12 mouse cellular contexts compared by ENCODE assay signal in the genomic region with DNA sequence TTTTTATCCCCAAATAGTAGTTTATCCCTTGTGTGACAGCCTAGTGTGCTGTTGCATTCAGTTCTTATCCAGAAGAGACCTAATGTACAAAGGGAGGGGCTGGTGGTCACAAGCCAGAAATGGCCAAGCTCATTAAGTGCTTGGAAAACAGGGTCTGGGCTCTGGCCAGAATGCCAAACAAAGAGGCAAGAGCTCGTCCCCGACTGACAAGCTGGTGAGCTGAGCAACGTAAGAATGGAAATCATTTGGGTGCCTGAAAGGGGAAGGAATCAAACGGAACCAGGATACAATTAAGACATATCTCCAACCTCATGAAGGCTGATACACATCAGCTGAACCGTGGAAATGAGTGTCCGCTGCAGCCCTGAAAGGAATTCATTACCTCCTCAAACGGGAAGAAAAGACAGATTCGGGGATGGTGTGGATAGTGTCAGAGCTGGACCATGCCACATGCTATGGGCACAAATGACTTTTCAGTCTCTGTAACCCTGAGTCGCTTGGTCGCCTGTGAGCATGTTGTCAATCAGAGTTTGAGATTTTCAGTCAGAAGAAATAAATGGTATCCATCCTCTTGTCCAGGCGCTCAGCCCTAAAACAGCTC.
DNase-seq lines count a peak whose midpoint lies in the region; ATAC-seq and TF ChIP-seq lines count a peak whose summit lies in the region.
"Had no signal": no experiment of that assay in that cellular context is flagged by ENCODE, and none has a peak within 500 bp of the region (broad histone marks: within the 10 kb centered on the region; RNA-seq: fewer than 3 reads in every experiment).

No protein-coding gene starts in this region.

- H3K4me2 ChIP-seq in hindbrain, embryonic 11.5 days (replicated peaks; ENCODE audit: low read depth, low read length) = no peak overlapping the region
- no peak overlapping the region for H3K4me2 ChIP-seq in midbrain, embryonic 15.5 days
- H3K4me2 ChIP-seq: embryonic facial prominence, embryonic 15.5 days; heart, embryonic 15.5 days had no signal

- H3K27ac ChIP-seq in hindbrain, embryonic 11.5 days (ENCODE audit: low read depth, low read length) = no peak overlapping the region; the same call in 1 of the 2 replicates
- H3K27ac ChIP-seq in hindbrain, embryonic 10.5 days = no peak overlapping the region
- peak overlapping the region; percentile 43; the same call in 1 of the 2 replicates for H3K27ac ChIP-seq in midbrain, embryonic 15.5 days
- H3K27ac ChIP-seq: embryonic facial prominence, embryonic 15.5 days; heart, embryonic 15.5 days; stomach, postnatal 0 days had no signal

- no peaks in the 10 kb centered on the region for H3K4me1 ChIP-seq in hindbrain, embryonic 11.5 days (replicated peaks; ENCODE audit: control insufficient read depth, insufficient read depth, low read length)
- peaks cover 32% of the 10 kb centered on the region for H3K4me1 ChIP-seq in hindbrain, embryonic 10.5 days (replicated peaks)
- peaks cover 41% of the 10 kb centered on the region for H3K4me1 ChIP-seq in midbrain, embryonic 15.5 days
- H3K4me1 ChIP-seq: heart, embryonic 15.5 days had no signal

- no peak overlapping the region for H3K9ac ChIP-seq in hindbrain, embryonic 11.5 days (ENCODE audit: low read depth, low read length)
- H3K9ac ChIP-seq in midbrain, embryonic 15.5 days = no peak overlapping the region
- H3K9ac ChIP-seq: embryonic facial prominence, embryonic 15.5 days; heart, embryonic 15.5 days; liver, postnatal 0 days had no signal

- intact Hi-C loops in heart, postnatal 14 days (cut with DNase I) = no loop called here

- no peaks in the 10 kb centered on the region for H3K36me3 ChIP-seq in hindbrain, embryonic 11.5 days (ENCODE audit: control insufficient read depth, insufficient read depth, low read length)
- H3K36me3 ChIP-seq in hindbrain, embryonic 10.5 days = no peaks in the 10 kb centered on the region
- H3K36me3 ChIP-seq in midbrain, embryonic 15.5 days (replicated peaks) = no peaks in the 10 kb centered on the region
- H3K36me3 ChIP-seq: embryonic facial prominence, embryonic 15.5 days; heart, embryonic 15.5 days had no signal

- H3K4me3 ChIP-seq in hindbrain, embryonic 11.5 days (ENCODE audit: low read depth, low read length) = no peak overlapping the region
- no peak overlapping the region for H3K4me3 ChIP-seq in hindbrain, embryonic 10.5 days
- no peak overlapping the region for H3K4me3 ChIP-seq in midbrain, embryonic 15.5 days
- H3K4me3 ChIP-seq: embryonic facial prominence, embryonic 15.5 days; heart, embryonic 15.5 days had no signal

- H3K9me3 ChIP-seq in hindbrain, embryonic 11.5 days (ENCODE audit: control insufficient read depth, low read length) = no peaks in the 10 kb centered on the region
- H3K9me3 ChIP-seq in hindbrain, embryonic 10.5 days = 0 out of 2 replicates have a peak, but pooled peaks cover 1% of the 10 kb centered on the region
- H3K9me3 ChIP-seq in midbrain, embryonic 15.5 days = no peaks in the 10 kb centered on the region
- H3K9me3 ChIP-seq: embryonic facial prominence, embryonic 15.5 days; heart, embryonic 15.5 days had no signal

- WGBS in hindbrain, embryonic 11.5 days = 61% methylated on average over 11 of the region's 11 CpGs
- 47% methylated on average over 11 of the region's 11 CpGs for WGBS in hindbrain, embryonic 10.5 days
- 23% methylated on average over 11 of the region's 11 CpGs for WGBS in midbrain, embryonic 15.5 days

- TF ChIP-seq CTCF in brain, embryonic 14.5 days (IDR thresholded peaks at IDR 0.05; ENCODE audit: borderline replicate concordance, extremely low read depth, insufficient read depth, insufficient read length) = no peak

- H3K27me3 ChIP-seq in hindbrain, embryonic 11.5 days (ENCODE audit: control insufficient read depth, insufficient read depth, low read length) = no peaks in the 10 kb centered on the region
- no peaks in the 10 kb centered on the region for H3K27me3 ChIP-seq in hindbrain, embryonic 10.5 days (ENCODE audit: insufficient read depth, poor library complexity, severe bottlenecking)
- H3K27me3 ChIP-seq in midbrain, embryonic 15.5 days (replicated peaks) = no peaks in the 10 kb centered on the region
- H3K27me3 ChIP-seq: embryonic facial prominence, embryonic 15.5 days; heart, embryonic 15.5 days had no signal

- ATAC-seq in hindbrain, embryonic 11.5 days (ENCODE audit: low FRiP score) = peak; percentile 49; the same call in 1 of the 2 replicates
- ATAC-seq in midbrain, embryonic 15.5 days (replicated peaks) = peak; percentile 21; the same call in 1 of the 2 replicates
- ATAC-seq: liver, postnatal 0 days had no signal

- peak; percentile 16 for DNase-seq in hindbrain, embryonic 11.5 days (ENCODE audit: low spot score)
- DNase-seq in hindbrain, embryonic 10.5 days (ENCODE audit: low spot score) = no peak
- DNase-seq in brain, embryonic 14.5 days (ENCODE audit: low read depth) = peak; percentile 85
- peak; percentile 9 to 23 for DNase-seq in heart, postnatal 14 days
- DNase-seq in kidney, postnatal 10 days = no peak
- DNase-seq in frontal cortex, postnatal 10 days (ENCODE audit: low spot score in 2 of 2) = no peak
- DNase-seq: kidney, adult 9 months; liver, postnatal 0 days had no signal

- TF ChIP-seq POLR2A in brain, embryonic 14.5 days (IDR thresholded peaks at IDR 0.05; ENCODE audit: borderline replicate concordance, extremely low read depth, insufficient read depth, insufficient read length, poor library complexity, severe bottlenecking) = no peak

Comparison
In these comparisons a context has a peak if more than half of its experiments do, and no peak if none do; other contexts are left out.
1. DNase-seq: peak in hindbrain, embryonic 11.5 days (single experiment), brain, embryonic 14.5 days (single experiment) and heart, postnatal 14 days (2 of 2); none in hindbrain, embryonic 10.5 days (single experiment), kidney, postnatal 10 days (single experiment) and frontal cortex, postnatal 10 days (0 of 2).